Mouse (Mus musculus) cerebellum, postnatal 14 days (tissue): ENCODE results near the gene Mast2.

Experiments used
- DNase-seq, 2 experiments: peaks; one replicate each; pipeline ENCODE4 v3.0.0; 2021; ENCODE audit warnings: mixed read lengths in 2 of 2

Mast2 gene

GRCm38 (mm10) chr4:116464126-116464981 is at the start of gene Mast2:
Mast2 (minus strand) TSS chr4:116464183.
- peak; percentile 90 to 92 for DNase-seq

- peak; percentile 97 to 98 for DNase-seq
These were observed 43.6 kb upstream of the Mast2 start, which contains the start of gene Ipp for GRCm38 (mm10) chr4:116507425-116508218. Ipp (plus strand) TSS chr4:116507549.

- DNase-seq = peak in 1 of 2 experiments; percentile 30
These were observed 43.0 kb upstream of the Mast2 start for GRCm38 (mm10) chr4:116506886-116507424.

GRCm38 (mm10) chr4:116499978-116500377 is 36.0 kb upstream of the Mast2 start:
- no peak for DNase-seq

GRCm38 (mm10) chr4:116493646-116494045 is 29.7 kb upstream of the Mast2 start:
- no peak for DNase-seq

- DNase-seq = no peak
These were observed 28.5 kb upstream of the Mast2 start for GRCm38 (mm10) chr4:116492460-116492859.

- DNase-seq = no peak
These were observed 27.9 kb upstream of the Mast2 start for GRCm38 (mm10) chr4:116491886-116492285.

- DNase-seq = peak; percentile 42 to 53
These were observed 27.1 kb upstream of the Mast2 start for GRCm38 (mm10) chr4:116491119-116491536.

GRCm38 (mm10) chr4:116483476-116483875 is 19.5 kb upstream of the Mast2 start:
- DNase-seq = no peak

- no peak for DNase-seq
These were observed 17.3 kb upstream of the Mast2 start for GRCm38 (mm10) chr4:116481322-116481721.

GRCm38 (mm10) chr4:116463231-116464125 is 505 bp downstream of the Mast2 start:
- DNase-seq = peak in 1 of 2 experiments; percentile 67

GRCm38 (mm10) chr4:116461943-116462342 is 2.0 kb downstream of the Mast2 start:
- DNase-seq = no peak

- DNase-seq = no peak
These were observed 12.4 kb downstream of the Mast2 start for GRCm38 (mm10) chr4:116451553-116451952.

GRCm38 (mm10) chr4:116449951-116450350 is 14.0 kb downstream of the Mast2 start:
- DNase-seq = no peak

- DNase-seq = peak; percentile 71 to 77
These were observed 15.3 kb downstream of the Mast2 start for GRCm38 (mm10) chr4:116448673-116449072.

- no peak for DNase-seq
These were observed 24.6 kb downstream of the Mast2 start for GRCm38 (mm10) chr4:116439383-116439782.

- DNase-seq = no peak
These were observed 25.4 kb downstream of the Mast2 start for GRCm38 (mm10) chr4:116438561-116438960.

- DNase-seq = no peak
These were observed 28.4 kb downstream of the Mast2 start for GRCm38 (mm10) chr4:116435626-116436025.

- no peak for DNase-seq
These were observed 41.8 kb downstream of the Mast2 start for GRCm38 (mm10) chr4:116422186-116422585.

GRCm38 (mm10) chr4:116421170-116421569 is 42.8 kb downstream of the Mast2 start:
- peak in 1 of 2 experiments; percentile 22 for DNase-seq

- DNase-seq = no peak
These were observed 51.0 kb downstream of the Mast2 start for GRCm38 (mm10) chr4:116412993-116413392.

GRCm38 (mm10) chr4:116411401-116411800 is 52.6 kb downstream of the Mast2 start:
- DNase-seq = no peak
